Mouse (Mus musculus) brown adipose tissue, adult 24 weeks (tissue): ENCODE data around the gene Kcnk12. TPM values are rescaled to one million over a fixed set of nuclear protein-coding genes. Genes with fewer than 3 reads are reported as not detected.

Experiments used
- H3K27ac ChIP-seq: fragments of 200-500 bp; replicated peaks from 2 replicates; pipeline ENCODE4 v1.5.1; 2012; ENCODE audit warnings: low read depth, mild to moderate bottlenecking, low read length
- H3K4me1 ChIP-seq: fragments of 200-500 bp; 2 replicates; pipeline ENCODE4 v1.6.1; 2012; ENCODE audit warnings: low read length, mixed read lengths; ENCODE audit not compliant: control insufficient read depth, insufficient read depth, insufficient read length
- H3K4me3 ChIP-seq: fragments of 200-500 bp; 2 replicates; pipeline ENCODE4 v1.5.1; 2012; ENCODE audit warnings: low read depth, mild to moderate bottlenecking, low read length, moderate library complexity; ENCODE audit not compliant: insufficient read depth
- polyA plus RNA-seq: library from polyadenylated mRNA; stranded (reverse); fragments of >200 nt; gene quantifications from 2 replicates; pipeline ENCODE4 v1.2.4, GENCODE M21; 2012; ENCODE audit not compliant: missing spikeins, insufficient read depth, insufficient read length

Gene Kcnk12
- polyA plus RNA-seq: not detected in 2 replicates

DNA sequence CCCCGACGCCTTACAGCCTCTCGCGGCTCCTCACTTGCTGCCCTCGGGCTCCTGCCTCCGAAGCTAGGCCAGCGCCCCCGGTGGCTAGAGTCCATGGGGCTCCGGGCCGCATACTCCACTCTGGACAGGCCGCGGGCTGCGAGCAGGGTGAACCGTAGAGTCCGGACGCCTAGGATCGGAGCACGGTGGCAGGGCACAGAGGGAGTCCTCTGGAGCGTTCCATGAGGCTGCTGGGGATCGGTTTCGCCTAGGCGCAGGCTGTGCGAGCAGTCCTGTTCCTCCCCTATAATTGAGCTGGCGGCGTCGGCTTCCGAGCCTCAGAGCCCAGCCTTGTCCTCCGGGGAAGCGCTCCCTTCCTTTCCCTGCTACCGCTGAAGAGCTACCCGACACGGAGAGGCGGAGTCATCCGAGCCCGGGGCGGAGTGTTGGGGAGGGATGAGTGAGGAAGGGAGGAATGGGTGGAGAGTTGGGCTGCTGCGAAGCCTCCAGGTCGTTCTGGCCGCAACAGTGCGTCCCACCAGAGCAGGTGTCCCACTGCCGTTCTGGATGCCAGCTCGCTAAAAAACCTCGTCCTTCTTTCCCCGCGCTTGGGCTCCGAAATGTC, at the start of gene Kcnk12:
Gene Kcnk12, minus strand, starts transcription at position 307 of the 604 bp plus-strand sequence.
- peak within 1 kb of the TSS; percentile 46 for H3K4me3 ChIP-seq
- H3K4me1 ChIP-seq: no peaks in the 10 kb centered on the region
- H3K27ac ChIP-seq: no peak within 1 kb of the TSS

DNA sequence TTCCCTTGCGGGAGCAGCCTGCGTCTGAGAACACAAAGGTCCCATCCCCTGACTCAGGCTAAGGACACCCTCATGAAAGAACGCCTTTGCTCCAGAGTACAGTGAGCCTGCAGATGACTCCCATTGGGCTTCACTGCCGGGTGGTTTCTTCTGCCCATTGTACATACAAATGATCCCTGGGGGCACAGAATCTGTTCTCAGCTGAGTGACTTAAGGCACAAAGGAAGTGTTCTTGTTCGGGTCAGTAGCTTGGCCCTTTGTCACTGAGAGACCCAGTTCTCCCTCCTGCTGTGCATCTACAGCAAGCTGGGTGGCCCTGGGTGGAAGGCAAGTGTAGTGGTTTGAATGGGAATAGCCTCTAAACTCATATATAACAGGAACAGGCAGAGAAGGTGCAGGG, 44.4 kb upstream of the Kcnk12 start:
- Histone ChIP-seq H3K27ac (no peak overlapping the region), H3K4me3 (no peak overlapping the region), H3K4me1 (no peaks in the 10 kb centered on the region)

DNA sequence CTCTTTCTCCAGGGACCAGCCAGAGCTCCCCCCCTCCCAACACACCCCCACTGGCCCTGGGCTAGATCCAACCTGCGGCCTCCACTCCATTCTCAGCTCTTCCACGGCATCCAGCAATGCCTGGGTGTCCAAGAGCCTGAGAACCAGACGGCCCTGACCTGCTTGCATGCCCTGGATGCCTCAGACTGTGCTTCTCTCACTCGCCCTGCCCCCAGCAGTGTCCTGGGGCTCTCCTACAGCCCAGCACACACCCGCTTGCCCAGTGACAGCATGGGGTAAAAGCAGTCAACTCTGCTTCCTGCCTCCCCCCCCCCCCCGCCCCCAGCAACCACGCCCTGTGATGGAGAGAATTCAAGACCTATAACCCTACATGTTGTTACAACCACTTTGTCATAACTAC, 42.3 kb upstream of the Kcnk12 start:
- no peak overlapping the region for H3K4me3 ChIP-seq
- no peaks in the 10 kb centered on the region for H3K4me1 ChIP-seq
- H3K27ac ChIP-seq: no peak overlapping the region

DNA sequence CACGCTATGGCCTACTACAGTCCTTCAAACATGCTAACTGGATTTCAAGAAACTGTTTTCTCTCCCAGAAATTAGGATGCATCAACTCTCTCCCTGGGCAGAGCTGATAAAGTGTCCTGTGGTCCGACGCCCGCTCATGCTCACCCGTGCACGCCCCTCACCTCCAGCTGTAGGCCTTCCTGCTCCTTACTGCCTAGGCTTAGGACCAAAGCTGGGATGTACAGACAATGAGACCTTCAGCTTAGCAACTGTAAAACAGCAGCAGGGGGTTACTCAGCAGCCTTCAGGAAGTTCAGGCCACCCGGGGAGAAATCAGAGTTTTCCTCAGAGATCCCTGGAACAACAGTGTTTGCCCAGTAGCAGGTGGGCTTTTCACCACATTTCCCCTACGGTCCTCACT, 37.1 kb upstream of the Kcnk12 start:
- Histone ChIP-seq H3K4me1 (no peaks in the 10 kb centered on the region), H3K27ac (no peak overlapping the region), H3K4me3 (no peak overlapping the region)

GRCm38 (mm10) chr17:87826909-87827308, 29.1 kb upstream of the Kcnk12 start:
- no peak overlapping the region for H3K4me3 ChIP-seq
- H3K4me1 ChIP-seq: no peaks in the 10 kb centered on the region
- H3K27ac ChIP-seq: no peak overlapping the region

DNA sequence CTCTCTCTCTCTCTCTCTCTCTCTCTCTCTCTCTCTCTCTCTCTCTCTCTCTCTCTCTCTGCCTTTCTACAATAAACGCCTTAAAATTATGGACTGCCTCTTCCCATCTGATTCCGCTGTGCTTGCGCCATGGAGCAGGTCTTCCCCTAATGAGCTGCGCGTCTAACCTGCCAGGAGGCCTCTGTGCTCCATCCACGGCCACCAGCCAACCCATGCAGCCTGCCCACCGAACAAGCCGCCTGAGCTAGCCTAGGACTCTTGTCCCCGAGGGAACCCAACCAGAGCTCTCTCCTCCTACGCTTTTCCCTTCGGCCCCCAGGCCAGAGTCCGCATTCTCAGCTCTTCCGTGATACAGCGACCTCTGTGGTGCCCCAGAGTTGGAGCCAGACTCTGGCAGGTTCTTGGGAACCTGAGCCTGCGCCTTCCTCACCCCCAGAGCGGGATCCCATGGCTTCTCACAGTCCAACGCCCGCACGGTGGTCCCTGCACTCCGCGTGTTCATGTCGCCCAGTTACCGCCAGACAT, 28.3 kb upstream of the Kcnk12 start:
- H3K4me3 ChIP-seq: no peak overlapping the region
- H3K27ac ChIP-seq: no peak overlapping the region
- H3K4me1 ChIP-seq: no peaks in the 10 kb centered on the region

DNA sequence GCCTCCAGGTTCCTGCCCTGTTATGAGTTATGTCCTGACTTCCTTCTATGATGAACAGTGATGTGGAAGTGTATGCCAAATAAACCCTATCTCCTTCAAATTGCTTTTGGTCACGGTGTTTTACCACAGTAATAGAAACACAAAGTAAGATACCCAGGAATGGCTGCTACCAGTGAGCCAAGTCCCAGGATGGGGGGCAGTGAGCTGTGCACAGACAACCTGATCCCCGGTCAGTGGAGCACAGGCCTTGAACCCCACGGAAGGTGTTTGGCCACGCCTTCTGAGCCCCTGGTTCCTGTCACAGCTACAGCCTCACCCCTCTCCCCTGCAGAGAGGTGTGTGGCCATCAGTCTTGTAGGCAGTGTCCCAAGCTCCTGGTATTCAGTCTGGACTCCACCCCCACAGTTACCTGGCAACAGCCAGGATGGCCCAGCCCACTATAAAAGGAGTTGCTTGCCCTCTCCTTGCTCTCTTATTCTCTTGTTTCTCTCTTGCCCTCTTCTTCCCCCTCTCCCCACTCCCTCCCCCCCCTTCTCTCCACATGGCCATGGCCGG, 27.7 kb upstream of the Kcnk12 start:
- Histone ChIP-seq H3K27ac (no peak overlapping the region), H3K4me3 (no peak overlapping the region)

DNA sequence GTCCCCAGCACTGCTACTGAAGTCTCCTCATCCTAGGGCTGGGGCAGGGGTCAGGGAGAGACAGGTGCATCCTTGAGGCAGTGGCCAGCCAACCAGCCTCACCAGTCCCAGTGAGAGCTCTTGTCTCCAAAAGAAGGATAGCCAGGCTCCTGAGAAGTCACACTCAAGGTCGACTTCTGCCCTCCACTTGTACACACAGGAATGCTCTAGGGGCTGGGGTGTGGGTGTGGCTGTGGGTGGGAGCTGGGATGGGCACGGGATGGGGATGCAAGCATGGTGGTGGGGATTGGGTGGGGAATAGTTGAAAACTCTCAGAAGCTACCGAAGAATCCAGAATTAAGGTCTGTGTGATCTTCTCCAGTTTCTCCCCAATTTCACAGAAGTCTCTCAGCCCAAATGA, 25.2 kb upstream of the Kcnk12 start:
- no peak overlapping the region for H3K27ac ChIP-seq
- no peaks in the 10 kb centered on the region for H3K4me1 ChIP-seq
- no peak overlapping the region for H3K4me3 ChIP-seq

More for the DNA sequence above, 27.7 kb upstream of the Kcnk12 start:
- H3K4me1 ChIP-seq: no peaks in the 10 kb centered on the region

DNA sequence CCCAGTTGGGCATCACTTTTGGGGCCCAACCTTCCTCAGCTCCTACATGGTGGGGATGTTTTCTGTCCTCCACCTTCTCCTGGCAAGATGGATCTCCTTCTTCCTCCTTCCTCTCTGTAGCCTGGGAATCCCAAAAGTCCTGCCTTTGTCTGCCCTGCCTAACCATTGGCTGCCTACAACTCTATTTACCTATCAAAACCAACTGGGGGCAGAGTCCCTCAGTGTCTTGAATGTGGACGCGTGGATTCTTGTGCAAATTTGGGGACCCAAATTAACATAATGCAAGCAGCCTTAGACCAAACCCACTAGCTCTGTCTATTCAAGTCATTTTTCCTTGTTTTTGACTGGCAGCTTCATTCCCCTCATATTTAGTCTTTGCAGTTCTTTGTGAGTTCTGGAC, 11.8 kb upstream of the Kcnk12 start:
- Histone ChIP-seq H3K27ac (no peak overlapping the region), H3K4me3 (no peak overlapping the region), H3K4me1 (no peaks in the 10 kb centered on the region)

DNA sequence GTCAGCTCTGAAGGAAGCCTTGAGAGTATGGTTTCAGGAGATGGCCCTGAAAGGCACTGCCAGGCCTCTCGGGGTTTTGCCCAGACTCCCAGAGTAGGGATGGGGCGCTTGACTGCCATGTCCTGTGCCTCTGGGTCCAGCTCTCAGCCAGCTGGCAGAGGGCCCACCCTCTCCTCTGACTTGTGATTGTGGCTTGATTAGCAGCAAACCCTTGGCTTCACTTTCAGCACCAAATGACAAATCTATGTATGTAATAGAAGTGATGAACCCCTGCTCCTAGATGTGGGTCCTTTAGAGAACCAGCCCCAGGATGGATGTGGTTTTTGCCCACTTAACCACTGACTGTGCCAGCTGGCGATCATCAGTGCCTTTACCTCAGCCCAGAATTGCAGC, 2.1 kb upstream of the Kcnk12 start:
- no peak overlapping the region for H3K27ac ChIP-seq
- H3K4me1 ChIP-seq: no peaks in the 10 kb centered on the region
- no peak overlapping the region for H3K4me3 ChIP-seq

DNA sequence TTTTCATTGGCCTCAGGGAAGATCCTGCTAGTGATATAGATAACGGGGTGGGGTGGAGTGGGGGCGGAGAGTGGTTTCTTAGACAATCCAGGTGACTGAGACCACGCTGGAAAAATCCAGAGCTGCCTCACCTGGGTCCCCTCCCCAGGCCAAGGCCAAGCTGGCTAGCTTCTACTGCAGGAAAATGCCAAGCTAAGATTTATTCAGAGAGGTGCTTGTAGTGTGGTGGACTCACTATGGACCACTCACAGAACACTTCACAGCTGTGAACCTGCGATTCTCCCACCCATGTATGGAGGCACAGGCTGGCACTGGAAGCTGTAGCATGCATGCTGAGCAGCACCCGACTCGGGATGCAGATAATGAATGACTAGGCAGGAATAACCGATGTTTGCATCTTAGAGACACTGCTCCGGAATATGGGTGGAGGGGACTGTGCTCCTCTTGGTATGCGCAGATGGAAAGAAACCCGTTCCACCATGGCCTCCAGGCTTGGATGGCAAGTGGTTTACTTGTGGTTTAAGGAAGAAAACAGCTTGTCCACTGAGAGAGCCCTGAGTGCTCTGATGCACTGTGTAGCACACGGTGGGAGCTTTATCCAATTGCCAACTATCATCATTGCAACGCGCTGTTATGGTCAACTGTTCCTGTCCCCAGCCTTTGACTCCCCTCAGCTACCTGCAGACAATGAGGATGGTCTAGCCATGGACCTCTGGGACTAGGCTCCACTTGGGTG, 1.6 kb upstream of the Kcnk12 start:
- Histone ChIP-seq H3K27ac (no peak overlapping the region), H3K4me1 (no peaks in the 10 kb centered on the region), H3K4me3 (no peak overlapping the region)

GRCm38 (mm10) chr17:87798423-87798941, 688 bp upstream of the Kcnk12 start:
- no peaks in the 10 kb centered on the region for H3K4me1 ChIP-seq
- no peak overlapping the region for H3K27ac ChIP-seq
- peak overlapping the region; percentile 46 for H3K4me3 ChIP-seq

- Histone ChIP-seq H3K27ac (no peak overlapping the region), H3K4me1 (no peaks in the 10 kb centered on the region), H3K4me3 (no peak overlapping the region; the same call in 1 of the 2 replicates)
These were observed 845 bp downstream of the Kcnk12 start for GRCm38 (mm10) chr17:87796881-87797416.

DNA sequence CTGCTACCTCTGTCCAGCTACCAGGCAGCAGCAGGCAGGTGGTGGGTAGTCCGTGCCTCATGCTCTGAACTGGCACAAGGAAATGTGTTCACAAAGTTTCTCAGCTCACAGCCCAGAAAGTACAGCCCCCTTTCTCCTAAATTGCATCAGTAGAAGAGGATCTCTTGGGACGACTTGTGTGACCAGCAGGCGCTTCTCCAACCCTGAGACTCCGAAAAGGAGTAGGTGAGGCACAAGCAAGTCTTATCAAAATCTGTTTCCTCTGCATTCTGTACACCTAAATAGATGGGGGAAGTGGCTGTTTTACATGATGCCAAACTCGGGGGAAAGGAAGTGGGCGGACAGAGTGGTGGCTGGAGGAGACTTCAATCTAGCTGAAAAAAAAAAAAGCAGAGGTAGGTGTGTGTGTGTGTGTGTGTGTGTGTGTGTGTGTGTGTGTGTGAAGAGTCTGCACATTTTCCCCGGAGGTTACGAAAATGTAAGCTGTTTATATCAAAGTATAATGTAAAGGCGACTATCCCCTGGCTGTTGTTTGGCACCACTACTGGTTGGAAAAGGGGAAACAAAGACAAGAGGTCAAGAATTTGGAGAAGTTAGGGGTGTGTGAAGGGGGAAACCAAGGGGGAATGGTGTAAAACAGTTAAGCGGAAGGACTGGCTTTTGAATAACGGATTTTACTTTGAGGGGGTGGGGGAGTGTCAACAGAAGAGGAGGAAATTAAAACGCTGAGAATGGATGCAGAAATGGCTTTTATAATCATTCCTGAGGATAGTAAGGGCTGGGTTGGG, 1.7 kb downstream of the Kcnk12 start:
- Histone ChIP-seq H3K27ac (no peak overlapping the region), H3K4me3 (no peak overlapping the region), H3K4me1 (no peaks in the 10 kb centered on the region)

DNA sequence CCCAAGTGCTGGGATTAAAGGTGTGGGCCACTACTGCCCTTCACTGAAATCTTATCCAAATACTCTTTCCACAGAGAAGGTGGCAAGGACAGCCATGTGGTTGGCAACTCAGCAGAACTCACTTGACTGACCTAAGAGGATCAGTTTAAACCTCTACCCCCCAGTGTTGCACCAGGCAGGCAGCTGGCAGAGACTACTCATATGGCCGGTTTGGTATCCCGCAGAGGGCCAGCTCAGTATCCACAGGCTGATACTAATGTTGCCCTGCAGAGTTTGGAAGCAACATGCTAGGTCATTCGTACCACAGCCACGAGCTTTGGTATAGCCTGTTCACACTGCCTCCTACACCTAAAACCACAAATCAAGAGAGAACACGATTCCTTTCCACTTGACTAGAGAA, 3.0 kb downstream of the Kcnk12 start:
- Histone ChIP-seq H3K27ac (no peak overlapping the region), H3K4me1 (no peaks in the 10 kb centered on the region), H3K4me3 (no peak overlapping the region)
